Mouse (Mus musculus) layer of hippocampus, postnatal 25 days (tissue): ENCODE data around the gene Spdef. TPM values are rescaled to one million over a fixed set of nuclear protein-coding genes. Genes with fewer than 3 reads are reported as not detected.

Experiments used
- DNase-seq, 2 experiments: peaks; one replicate each; pipeline ENCODE4 v3.0.0; 2022; ENCODE audit warnings: mixed read lengths in 2 of 2, low spot score in 1 of 2; ENCODE audit errors: extremely low spot score in 1 of 2
- total RNA-seq, 2 experiments: library from RNA; stranded (reverse); gene quantifications; 2 replicates each; pipeline ENCODE4 v1.2.3; 2021

Gene Spdef
- total RNA-seq, 2 experiments from 2014 or later = not detected

DNA sequence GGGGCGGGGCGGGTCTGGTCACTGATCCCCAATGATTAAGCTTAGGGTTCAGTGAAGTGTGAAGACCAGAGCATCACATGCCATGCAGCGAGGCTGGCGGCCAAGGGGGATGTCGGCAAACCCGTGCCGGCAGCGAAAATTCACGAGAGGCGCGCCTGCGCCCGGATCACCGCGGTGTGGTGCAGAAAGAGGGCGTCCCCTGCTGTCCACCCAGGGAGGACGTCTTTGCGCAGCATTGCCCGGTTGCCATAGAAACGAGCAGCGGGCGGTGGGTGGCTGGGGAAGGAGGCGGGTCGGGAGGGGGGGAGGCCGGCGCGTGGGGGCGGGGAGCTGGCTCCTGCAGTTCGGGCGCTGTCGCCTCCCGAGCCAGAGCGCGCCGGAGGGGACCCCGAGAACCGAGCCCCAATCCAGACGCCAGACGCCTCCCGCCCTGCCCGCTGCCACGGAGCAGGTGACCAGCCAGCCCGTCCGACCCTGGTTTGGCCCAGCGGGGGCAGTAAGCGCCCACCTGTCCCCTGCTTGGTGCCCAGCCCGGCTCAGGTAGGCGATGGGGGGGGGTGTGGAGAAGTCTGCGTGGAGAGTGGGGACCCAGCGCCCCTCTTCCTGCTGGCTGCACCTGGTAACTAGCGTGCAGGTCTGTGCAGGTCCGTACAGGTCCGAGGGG, 43.7 kb downstream of the Spdef start:
- DNase-seq = peak; percentile 66 to 77

DNA sequence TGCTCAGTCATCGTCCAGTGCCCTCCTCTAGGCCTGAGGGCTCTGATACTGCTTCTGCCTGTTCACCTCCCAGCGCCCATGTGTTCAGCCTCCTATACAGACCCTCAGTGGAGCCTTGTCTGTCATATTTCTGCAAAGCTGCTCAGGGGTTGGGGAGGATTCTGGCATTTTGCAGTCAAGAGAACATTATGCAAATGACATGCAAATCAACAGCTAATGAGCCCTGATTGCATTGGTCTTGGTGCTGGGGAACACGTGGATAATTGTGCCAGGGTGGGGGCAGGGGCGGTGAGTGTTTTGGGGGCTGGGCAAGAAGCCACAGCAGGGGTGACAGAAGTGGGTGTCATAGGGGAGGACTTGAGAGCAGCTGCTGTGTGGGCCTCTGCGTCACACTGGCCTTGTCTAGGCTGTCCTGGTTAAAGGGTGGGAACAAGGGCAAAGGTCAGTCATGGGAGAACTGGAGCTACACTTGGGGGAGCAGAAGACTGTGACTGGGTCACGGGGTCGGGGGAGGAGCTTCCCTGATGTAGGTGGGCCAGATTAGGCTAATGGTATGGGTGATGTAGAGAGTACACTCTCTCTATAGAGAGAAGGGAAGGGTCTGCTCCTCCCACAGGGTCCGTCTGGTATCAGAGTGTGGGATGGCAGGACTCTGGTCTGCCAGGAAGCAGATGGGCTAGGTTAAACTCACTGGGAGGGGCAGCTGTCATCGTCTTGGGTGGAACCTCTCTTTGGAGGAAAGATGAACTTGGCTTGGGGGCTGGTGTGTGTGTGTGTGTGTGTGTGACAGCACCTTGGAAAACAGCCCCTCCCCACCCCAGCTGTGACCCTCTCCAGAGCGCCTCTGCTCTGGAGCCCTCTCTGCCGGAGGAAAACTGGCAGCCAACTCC, 49.6 kb downstream of the Spdef start:
- DNase-seq = peak in 1 of 2 experiments; percentile 33

DNA sequence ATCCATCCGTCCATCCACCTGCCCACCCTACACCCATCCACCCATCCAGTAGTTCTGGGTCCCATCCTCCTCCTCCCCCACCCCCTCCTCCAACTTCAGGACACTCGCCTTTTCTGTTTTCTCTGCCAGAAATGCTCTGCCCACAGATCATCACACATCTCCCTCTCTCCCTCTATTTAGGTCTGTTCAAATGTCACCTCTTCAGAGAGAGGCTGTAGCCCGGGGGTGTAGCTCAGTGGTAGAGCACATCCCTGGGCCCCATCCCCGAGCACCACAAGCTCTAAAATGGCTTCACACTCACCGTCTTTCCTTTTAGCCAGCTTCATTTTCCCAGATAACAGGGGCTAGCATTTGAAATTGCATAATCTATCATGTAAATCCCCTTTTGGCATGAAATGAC, 51.0 kb downstream of the Spdef start:
- no peak for DNase-seq

DNA sequence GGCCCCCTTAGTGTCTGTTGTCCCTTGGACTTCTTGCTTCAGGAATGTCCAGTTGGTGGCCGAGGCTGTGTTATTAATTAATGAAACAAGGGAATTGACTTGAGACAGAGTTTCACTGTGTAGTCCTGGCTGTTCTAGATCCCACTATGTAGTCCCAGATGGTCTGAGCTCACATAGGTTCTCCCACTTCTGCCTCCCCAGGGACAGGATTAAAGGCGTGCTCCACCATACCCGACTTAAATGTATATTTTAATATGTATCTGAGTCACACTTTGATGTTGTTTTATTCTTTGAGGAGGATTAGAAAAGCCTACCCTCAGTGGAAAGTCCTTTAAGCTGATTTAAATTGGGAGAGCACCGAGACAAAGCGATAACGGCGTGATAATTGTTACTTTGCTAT, 52.5 kb downstream of the Spdef start:
- no peak for DNase-seq

DNA sequence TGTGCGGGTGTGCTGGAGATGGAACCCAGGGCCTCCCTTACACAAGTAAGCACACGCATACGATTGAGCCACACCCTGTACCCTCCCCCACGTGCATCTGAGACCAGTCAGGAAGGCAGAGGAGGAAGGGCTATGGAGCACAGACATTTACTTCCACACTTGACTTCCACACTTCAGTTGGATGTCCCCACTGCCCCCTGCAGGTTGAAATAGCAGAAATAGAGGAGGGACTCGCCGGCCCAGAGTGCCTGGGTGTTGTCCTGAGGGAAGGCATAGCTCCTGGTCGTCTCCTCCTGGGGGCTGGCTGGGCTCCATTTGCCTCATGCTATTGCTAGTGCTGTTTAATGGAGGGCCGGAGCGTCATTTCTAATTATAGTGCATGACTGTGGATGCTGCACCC, 53.3 kb downstream of the Spdef start:
- no peak for DNase-seq

DNA sequence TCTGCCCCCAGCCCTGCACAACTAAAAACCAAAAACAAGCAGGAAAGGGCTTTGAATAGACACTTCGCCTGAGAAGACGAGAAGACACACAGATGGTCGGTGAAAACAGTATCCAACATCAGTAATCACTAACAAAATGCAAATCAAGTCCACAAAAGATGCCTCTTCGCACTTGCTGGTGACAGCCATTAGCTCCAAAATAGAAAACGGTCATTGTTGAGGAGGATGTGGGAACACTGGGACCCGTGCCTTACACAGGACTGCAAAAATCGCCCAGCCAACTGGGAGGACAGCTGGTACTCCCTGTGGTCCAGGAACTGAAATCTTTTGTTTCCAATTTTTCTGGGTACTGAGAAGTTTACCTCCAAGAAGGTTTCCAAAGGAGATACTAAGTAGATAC, 54.8 kb downstream of the Spdef start:
- DNase-seq = no peak

DNA sequence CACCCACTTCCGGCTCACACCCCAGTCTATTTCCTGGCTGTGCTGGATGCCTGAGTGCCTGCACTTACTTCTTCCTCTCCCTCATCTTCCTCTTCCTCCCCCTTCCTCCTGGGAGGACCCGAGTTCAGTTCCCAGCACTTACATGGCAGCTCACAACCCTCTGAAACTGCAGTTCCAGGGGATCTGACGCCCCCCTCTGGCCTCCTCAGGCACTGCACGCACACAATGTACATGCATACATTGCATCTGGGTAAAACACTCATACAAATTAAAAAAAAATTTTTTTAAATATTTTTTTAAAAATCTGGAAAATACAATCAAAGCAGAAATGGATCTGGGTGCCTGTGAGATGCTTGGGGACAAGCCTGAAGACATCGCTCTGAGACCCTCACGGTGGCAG, 57.0 kb downstream of the Spdef start:
- DNase-seq = no peak

Other genes starting within 250 kb of the Spdef start
- gene Grm4, start 207.6 kb downstream of the Spdef start, total RNA-seq = 10 to 100 TPM; 10.3 to 12.2 TPM
- 10 to 100 TPM; 33.6 to 35.7 TPM for gene Hmga1, start 172.5 kb downstream of the Spdef start, total RNA-seq
- gene AI413582, start 163.2 kb downstream of the Spdef start, total RNA-seq = 10 to 100 TPM; 65.6 to 69.5 TPM
- gene Nudt3, start 105.5 kb downstream of the Spdef start, total RNA-seq = 100 to 1,000 TPM; 534 to 560 TPM
- gene RPS10-NUDT3, start 93.7 kb downstream of the Spdef start, total RNA-seq = 1 to 10 TPM in 1 of 2 experiments, not detected in 1; 1.5 TPM
- 100 to 1,000 TPM; 437 to 494 TPM for gene Rps10, start 92.3 kb downstream of the Spdef start, total RNA-seq
- gene Pacsin1, start 73.4 kb downstream of the Spdef start, total RNA-seq = 100 to 1,000 TPM; 302 to 321 TPM
- 100 to 1,000 TPM; 173 to 183 TPM for gene D17Wsu92e, start 91.7 kb upstream of the Spdef start, total RNA-seq
- 10 to 100 TPM; 61.5 TPM for gene Snrpc, start 109.2 kb upstream of the Spdef start, total RNA-seq
- 10 to 100 TPM; 16.3 to 16.5 TPM for gene Uhrf1bp1, start 127.5 kb upstream of the Spdef start, total RNA-seq
- 10 to 100 TPM; 34.5 to 42.9 TPM for gene Anks1, start 180.4 kb upstream of the Spdef start, total RNA-seq
- 10 to 100 TPM; 34.8 to 39.3 TPM for gene Taf11, start 180.9 kb upstream of the Spdef start, total RNA-seq